Mouse (Mus musculus) stomach, postnatal 0 days (tissue): ENCODE data around the gene Icmt. TPM values are rescaled to one million over a fixed set of nuclear protein-coding genes. Genes with fewer than 3 reads are reported as not detected.

Experiments used
- ATAC-seq: fragments of 200-750 bp; cut with Nextera tagmentation; 2 replicates; pipeline ENCODE4 v1.8.0; 2017; ENCODE audit not compliant: low FRiP score, low TSS enrichment
- DNase-seq: peaks from one replicate; pipeline ENCODE4 v3.0.0-alpha.2; 2016; ENCODE audit warnings: low spot score
- H3K27ac ChIP-seq: fragments of 300-500 bp; sonication (generic); replicated peaks from 2 replicates; pipeline ENCODE4 v1.5.1; 2014; ENCODE audit warnings: mild to moderate bottlenecking, control low read depth
- H3K27me3 ChIP-seq: fragments of 300-500 bp; sonication (generic); 2 replicates; pipeline ENCODE4 v1.6.1; 2014; ENCODE audit warnings: low read length; ENCODE audit not compliant: control insufficient read depth, insufficient read depth
- H3K36me3 ChIP-seq: fragments of 300-500 bp; sonication (generic); 2 replicates; pipeline ENCODE4 v1.6.1; 2014; ENCODE audit warnings: low read length, mixed read lengths; ENCODE audit not compliant: control insufficient read depth, insufficient read depth
- H3K4me1 ChIP-seq: fragments of 300-500 bp; sonication (generic); replicated peaks from 2 replicates; pipeline ENCODE4 v1.6.1; 2014; ENCODE audit warnings: antibody characterized with exemption; ENCODE audit not compliant: control insufficient read depth, insufficient read depth
- H3K4me2 ChIP-seq: fragments of 300-500 bp; sonication (generic); replicated peaks from 2 replicates; pipeline ENCODE4 v1.6.1; 2014; ENCODE audit warnings: low read depth, mild to moderate bottlenecking, control low read depth, moderate library complexity
- H3K4me3 ChIP-seq: fragments of 300-500 bp; sonication (generic); 2 replicates; pipeline ENCODE4 v1.5.1; 2014; ENCODE audit warnings: low read depth, low read length, control low read depth
- H3K9ac ChIP-seq: fragments of 300-500 bp; sonication (generic); 2 replicates; pipeline ENCODE4 v1.6.1; 2014; ENCODE audit warnings: mild to moderate bottlenecking, low read length, control low read depth, mixed read lengths
- H3K9me3 ChIP-seq: fragments of 300-500 bp; sonication (generic); 2 replicates; pipeline ENCODE4 v1.6.1; 2016; ENCODE audit warnings: low read length; ENCODE audit not compliant: control insufficient read depth
- CTCF ChIP-seq: IDR thresholded peaks from 2 replicates; pipeline ENCODE4 v1.5.1; 2016; ENCODE audit warnings: antibody characterized with exemption, low read depth, mild to moderate bottlenecking, moderate library complexity
- EP300 ChIP-seq: optimal IDR thresholded peaks from 2 replicates; pipeline ENCODE3; 2016; ENCODE audit warnings: antibody characterized with exemption
- WGBS: fragments of 180-500 bp; shearing (Covaris S2); extraction: QIAGEN DNeasy Blood & Tissue Kit; methylation state at CpG from one replicate; pipeline ENCODE4 v1.1.7; 2014; 5-methylcytosine and 5-hydroxymethylcytosine counted together
- polyA plus RNA-seq: library from polyadenylated mRNA; unstranded; fragments of >200 nt; fragmentation: Nextera tagmentation; extraction: Ambion mirVana; gene quantifications from 2 replicates; pipeline ENCODE4 v1.2.1, GENCODE M21; 2015

The Icmt gene
- polyA plus RNA-seq, 1 experiment from 2014 or later, result 10.2 TPM

- H3K9ac ChIP-seq, result no peak overlapping the region
- peak overlapping the region; percentile 49; the same call in 1 of the 2 replicates for H3K27ac ChIP-seq
- H3K4me3 ChIP-seq, result no peak overlapping the region
- no peaks in the 10 kb centered on the region for H3K27me3 ChIP-seq
- no peak overlapping the region for H3K4me2 ChIP-seq
- no peaks in the 10 kb centered on the region for H3K9me3 ChIP-seq
- DNase-seq (no peak), ATAC-seq (no peak)
- WGBS, result 48% methylated on average over 7 of the region's 7 CpGs
- TF ChIP-seq EP300 (no peak), CTCF (no peak)
- no peaks in the 10 kb centered on the region; the same call in none of the 2 replicates for H3K4me1 ChIP-seq
- H3K36me3 ChIP-seq, result no peaks in the 10 kb centered on the region
Measured at GRCm38 (mm10) chr4:152272006-152272405, 25.0 kb upstream of the Icmt start.

GRCm38 (mm10) chr4:152272449-152273049 is 24.5 kb upstream of the Icmt start:
- DNase-seq (peak; percentile 35), ATAC-seq (peak; percentile 39; the same call in 1 of the 2 replicates)
- Histone ChIP-seq H3K27ac (peak overlapping the region; percentile 82), H3K4me1 (no peaks in the 10 kb centered on the region; the same call in none of the 2 replicates), H3K36me3 (no peaks in the 10 kb centered on the region), H3K4me2 (no peak overlapping the region), H3K4me3 (no peak overlapping the region), H3K9me3 (no peaks in the 10 kb centered on the region), H3K27me3 (no peaks in the 10 kb centered on the region), H3K9ac (no peak overlapping the region)
- 24% methylated on average over 9 of the region's 9 CpGs for WGBS
- TF ChIP-seq CTCF, result peak; percentile 61
- TF ChIP-seq EP300, result no peak

DNA sequence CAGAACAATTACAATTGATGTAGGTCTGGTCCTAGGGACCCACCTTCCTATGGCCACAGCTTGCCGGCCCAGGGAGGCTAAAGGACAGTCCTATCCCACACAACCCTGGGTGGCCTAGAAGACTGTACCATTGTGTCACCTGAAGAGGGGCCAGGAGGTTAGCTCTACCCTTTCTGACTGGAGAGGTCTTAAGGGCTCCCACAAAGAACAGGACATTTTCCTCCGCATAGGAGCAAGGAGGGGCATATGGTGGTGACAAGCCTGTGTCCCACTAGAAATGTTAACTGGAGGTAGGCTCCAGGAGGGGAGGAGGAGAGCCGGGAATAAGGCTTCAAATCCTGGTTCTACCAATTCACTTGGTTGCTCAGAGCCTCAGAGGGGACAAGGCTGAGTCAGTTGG is 23.8 kb upstream of the Icmt start:
- no peak overlapping the region; the same call in 1 of the 2 replicates for H3K4me2 ChIP-seq
- no peaks in the 10 kb centered on the region; the same call in none of the 2 replicates for H3K4me1 ChIP-seq
- no peak overlapping the region for H3K4me3 ChIP-seq
- no peaks in the 10 kb centered on the region for H3K36me3 ChIP-seq
- DNase-seq (no peak), ATAC-seq (no peak)
- WGBS, result 38% methylated on average over 3 of the region's 3 CpGs
- no peak for TF ChIP-seq EP300
- TF ChIP-seq CTCF, result no peak
- no peaks in the 10 kb centered on the region for H3K27me3 ChIP-seq
- no peak overlapping the region for H3K9ac ChIP-seq
- no peaks in the 10 kb centered on the region for H3K9me3 ChIP-seq
- H3K27ac ChIP-seq, result peak overlapping the region; percentile 82

GRCm38 (mm10) chr4:152273621-152274236 is 23.3 kb upstream of the Icmt start, which contains the start of gene Gpr153:
Gene Gpr153 (plus strand): TSS chr4:152274232.
- no peaks in the 10 kb centered on the region for H3K27me3 ChIP-seq
- no peaks in the 10 kb centered on the region for H3K9me3 ChIP-seq
- H3K4me3 ChIP-seq, result peak within 1 kb of the TSS; percentile 61
- peak; percentile 59; the same call in 1 of the 2 replicates for ATAC-seq
- peak within 1 kb of the TSS; percentile 76 for H3K9ac ChIP-seq
- no peaks in the 10 kb centered on the region; the same call in none of the 2 replicates for H3K4me1 ChIP-seq
- peak within 1 kb of the TSS; percentile 82 for H3K27ac ChIP-seq
- WGBS, result 3% methylated on average over 19 of the region's 48 CpGs
- DNase-seq, result peak; percentile 41
- no peaks in the 10 kb centered on the region for H3K36me3 ChIP-seq
- no peak for TF ChIP-seq CTCF
- no peak for TF ChIP-seq EP300
- H3K4me2 ChIP-seq, result peak within 1 kb of the TSS; percentile 83

DNA sequence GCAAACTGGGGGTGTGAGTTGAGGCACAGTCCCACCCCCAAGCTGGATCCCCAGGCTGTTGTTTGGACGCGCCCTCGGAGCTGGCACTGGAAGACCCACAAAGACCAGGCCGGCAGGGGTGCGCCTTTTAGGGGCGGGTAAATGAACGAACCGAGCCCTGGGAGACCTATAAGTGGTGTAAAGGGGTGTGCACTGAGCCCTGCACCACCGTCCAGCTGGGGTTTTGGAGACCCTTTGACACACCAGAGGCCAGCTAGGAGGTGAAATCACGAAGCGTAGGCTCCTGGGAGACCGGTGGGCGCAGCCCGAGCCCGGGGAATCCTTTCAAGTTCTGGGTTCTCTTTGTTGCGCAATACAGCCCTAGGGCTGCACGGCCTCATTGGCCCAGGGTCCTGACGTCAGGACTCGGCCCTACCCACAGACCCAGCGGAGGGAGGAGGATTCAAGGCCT is 22.3 kb upstream of the Icmt start:
- peak overlapping the region; percentile 61 for H3K4me3 ChIP-seq
- H3K9me3 ChIP-seq, result no peaks in the 10 kb centered on the region
- TF ChIP-seq CTCF (no peak), EP300 (no peak)
- ATAC-seq (peak; percentile 58), DNase-seq (peak; percentile 55)
- H3K4me1 ChIP-seq, result no peaks in the 10 kb centered on the region; the same call in none of the 2 replicates
- H3K27me3 ChIP-seq, result no peaks in the 10 kb centered on the region
- H3K9ac ChIP-seq, result peak overlapping the region; percentile 76
- 6% methylated on average over 20 of the region's 20 CpGs for WGBS
- H3K27ac ChIP-seq, result peak overlapping the region; percentile 82
- no peaks in the 10 kb centered on the region for H3K36me3 ChIP-seq
- H3K4me2 ChIP-seq, result peak overlapping the region; percentile 83
